Mouse (Mus musculus) erythroblast, adult 5-6 weeks (primary cell): Measurements from ENCODE around the gene Fstl3. TPM values are rescaled to one million over a fixed set of nuclear protein-coding genes. Genes with fewer than 3 reads are reported as not detected.
"Not testable (repeated sequence)": the region's sequence is repeated elsewhere in the genome, so short reads cannot be mapped to it uniquely, and the experiment has no call there.

Experiments
- ATAC-seq: replicated peaks from 2 replicates; pipeline ENCODE4 v1.8.0; 2016; ENCODE audit warnings: moderate number of reproducible peaks, mild to moderate bottlenecking, moderate TSS enrichment, inconsistent platforms; ENCODE audit not compliant: poor library complexity, low FRiP score, severe bottlenecking
- total RNA-seq, 2 experiments: library from RNA; stranded (forward) in 1 of 2; stranded (reverse) in 1 of 2; fragments of 150-400 nt in 1 of 2; fragments of 200-764, 138-1000 nt in 1 of 2; gene quantifications; 2 replicates each; pipeline versions ENCODE4 v1.2.3 to v1.2.4; 2015 to 2017; ENCODE audit warnings: low replicate concordance in 2 of 2

The Fstl3 gene
- total RNA-seq, 2 experiments from 2014 or later, result 5.8 TPM; not detected in 1

DNA sequence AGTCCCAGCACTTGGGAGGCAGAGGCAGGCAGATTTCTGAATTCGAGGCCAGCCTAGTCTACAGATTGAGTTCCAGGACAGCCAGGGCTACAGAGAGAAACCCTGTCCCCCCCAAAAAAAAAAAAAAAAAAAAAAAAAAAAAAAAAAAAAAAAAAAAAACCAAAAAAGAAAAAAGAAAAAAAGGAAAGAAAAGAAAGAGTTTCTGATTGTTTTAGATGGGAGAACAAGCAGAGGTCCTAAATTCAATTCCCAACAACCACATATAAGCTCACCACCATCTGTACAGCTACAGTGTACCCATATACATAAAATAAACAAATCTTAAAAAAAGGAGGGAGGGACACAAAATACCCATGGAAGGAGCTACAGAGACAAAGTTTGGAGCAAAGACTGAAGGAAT is 17.4 kb upstream of the Fstl3 start:
- ATAC-seq, result not testable (repeated sequence)

DNA sequence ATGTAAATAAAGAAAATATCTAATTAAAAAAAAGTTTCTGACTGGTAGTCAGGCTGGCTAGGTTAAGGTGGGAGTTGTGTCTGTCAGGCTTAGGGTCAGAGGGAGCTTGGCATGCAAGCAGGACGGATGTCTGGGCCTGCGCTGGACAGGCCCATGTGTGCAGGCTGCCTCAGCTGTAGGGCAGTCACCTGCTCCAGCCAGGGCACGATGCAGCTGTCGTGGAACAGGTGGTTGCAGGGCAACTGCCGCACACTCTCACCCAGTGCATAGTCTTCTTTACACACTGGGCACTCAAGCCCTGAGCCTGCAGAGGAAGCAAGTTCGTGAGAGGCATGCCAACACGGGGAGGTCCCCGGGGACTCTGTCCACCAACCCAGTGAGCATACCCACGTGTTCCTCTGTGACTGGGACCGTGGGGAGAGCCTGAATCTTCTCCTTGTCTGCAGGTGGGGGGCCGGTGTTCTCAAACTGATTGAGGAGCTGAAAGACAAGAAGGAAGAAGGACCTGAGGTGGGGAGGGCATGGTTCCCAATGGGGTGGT is 16.4 kb upstream of the Fstl3 start:
- no peak for ATAC-seq

DNA sequence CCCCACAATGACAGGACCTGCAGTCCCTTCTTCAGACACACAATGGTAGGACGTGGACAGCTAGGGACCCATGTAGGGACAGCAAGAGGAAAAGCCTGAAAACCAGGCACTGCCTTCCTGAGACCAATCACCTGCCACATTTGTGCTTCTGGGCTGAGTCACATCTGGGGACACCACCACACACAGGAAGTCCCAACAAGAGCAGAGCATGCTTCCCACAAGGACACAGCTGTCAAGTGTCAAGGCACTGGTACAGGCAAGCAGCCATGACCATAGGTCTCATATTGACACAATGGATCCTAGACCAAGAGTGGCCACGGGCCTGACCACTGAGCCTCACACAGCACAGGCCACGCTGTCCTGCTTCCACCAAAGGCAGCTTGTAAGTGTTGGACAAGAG is 14.2 kb upstream of the Fstl3 start:
- no peak for ATAC-seq

DNA sequence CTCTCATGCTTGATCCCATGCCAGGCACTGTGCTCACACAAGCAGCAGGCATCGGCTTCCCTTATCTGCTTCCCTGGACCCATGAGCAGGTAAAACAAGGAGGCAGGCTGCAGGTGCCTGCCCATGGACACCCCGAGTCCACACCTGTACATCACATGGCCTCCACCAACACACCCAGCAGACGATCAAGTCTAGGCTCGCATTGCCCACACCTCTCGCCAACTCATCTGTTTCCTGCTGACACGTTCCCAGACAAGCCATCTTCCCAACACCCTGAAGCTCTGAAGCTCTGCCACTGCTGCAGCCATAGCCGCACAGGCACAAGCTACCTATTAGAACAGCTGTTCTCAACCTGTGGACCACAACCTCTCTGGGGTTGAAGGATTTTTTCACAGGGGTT is 12.8 kb upstream of the Fstl3 start:
- no peak for ATAC-seq

DNA sequence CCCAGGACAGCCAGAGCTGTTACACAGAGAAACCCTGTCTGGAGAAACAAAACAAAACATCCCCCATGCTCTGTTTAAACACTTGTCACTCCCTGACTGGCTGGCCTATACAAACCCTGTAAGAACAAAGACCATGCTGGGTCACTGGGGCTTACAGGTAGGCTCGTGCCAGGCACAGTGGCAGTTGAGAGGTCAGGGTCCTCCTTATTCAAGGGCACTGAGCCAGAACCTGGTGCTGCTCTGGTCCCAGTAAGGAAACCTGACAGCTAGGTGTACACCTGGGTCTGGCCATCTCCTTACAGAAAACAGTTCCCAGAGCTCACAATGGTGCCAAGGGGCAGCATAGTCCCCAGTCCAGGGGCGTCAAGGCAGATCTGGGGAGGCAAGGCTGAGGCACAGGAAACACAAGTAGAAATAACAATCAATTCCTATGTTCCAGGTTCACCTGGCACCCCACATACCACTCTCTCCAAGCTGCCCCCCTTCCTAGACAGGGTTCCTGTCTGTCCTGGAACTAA is 11.8 kb upstream of the Fstl3 start:
- ATAC-seq, result no peak

DNA sequence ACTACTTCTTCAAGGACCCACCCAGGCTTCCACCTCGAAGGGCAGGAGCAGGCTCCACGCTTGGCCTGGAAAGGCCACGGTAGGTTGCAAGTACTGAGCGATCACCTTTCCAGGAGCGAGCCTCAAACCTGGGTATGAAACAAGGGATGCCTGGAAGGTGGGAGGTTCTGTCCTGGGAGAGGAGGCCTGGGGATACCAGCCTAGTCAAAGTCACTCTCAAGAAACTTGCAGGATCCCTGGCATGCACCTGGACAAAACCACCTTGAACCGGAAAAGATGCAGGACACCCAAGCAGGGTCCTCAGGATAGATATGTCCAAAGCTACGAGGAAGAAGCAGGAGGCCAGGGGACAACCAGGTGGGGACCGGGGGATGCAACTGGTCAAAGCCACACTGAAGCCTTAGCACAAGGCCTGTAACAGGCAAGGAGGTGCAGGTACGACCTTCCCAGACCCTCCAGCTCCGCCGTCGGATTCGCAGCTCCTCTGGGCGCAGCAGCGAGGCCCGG is 11.0 kb upstream of the Fstl3 start:
- no peak for ATAC-seq

DNA sequence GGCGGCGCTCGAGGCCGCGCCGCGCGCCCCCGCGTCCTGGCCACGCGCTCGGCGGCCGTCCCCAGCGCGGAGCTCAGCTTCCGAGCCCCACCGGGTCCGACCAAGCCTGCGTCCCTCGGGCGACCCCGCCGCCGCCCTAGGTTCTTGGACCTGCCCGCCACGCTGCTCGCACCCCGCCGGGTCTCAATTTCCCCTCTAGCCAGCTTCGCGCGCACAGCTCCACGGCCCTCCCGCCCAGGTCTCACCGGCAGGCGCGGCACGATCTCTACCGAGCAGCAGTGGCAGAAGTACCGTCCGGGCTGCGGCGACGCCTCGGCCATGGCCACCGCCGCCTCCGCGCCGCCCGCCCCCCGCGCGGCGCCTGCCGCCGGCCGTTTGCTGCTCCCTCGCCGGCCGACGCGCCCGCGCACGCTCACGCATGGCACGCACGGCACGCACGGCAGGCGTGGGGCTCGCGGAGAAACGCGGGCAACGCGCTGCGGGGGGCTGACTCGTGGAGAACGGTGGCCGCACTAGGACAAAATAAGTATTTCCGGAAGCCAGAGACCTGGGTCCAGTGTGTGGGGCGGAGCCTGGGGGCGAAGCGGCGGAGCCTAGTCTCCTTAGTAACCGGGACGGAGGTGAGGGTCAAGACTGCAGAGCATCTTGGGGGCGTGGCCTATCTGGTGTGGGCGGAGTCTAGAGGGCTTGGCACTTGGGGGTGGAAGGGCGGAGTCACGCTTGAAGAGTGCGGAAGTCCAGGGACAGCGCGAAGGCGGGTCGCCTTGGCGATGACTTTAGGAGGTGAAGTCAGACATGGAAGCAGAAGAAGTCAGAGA is 10.4 kb upstream of the Fstl3 start, which contains the start of gene Rnf126:
Gene Rnf126 (minus strand): TSS at position 445 of the 818 bp plus-strand sequence.
- ATAC-seq, result peak; percentile 87

DNA sequence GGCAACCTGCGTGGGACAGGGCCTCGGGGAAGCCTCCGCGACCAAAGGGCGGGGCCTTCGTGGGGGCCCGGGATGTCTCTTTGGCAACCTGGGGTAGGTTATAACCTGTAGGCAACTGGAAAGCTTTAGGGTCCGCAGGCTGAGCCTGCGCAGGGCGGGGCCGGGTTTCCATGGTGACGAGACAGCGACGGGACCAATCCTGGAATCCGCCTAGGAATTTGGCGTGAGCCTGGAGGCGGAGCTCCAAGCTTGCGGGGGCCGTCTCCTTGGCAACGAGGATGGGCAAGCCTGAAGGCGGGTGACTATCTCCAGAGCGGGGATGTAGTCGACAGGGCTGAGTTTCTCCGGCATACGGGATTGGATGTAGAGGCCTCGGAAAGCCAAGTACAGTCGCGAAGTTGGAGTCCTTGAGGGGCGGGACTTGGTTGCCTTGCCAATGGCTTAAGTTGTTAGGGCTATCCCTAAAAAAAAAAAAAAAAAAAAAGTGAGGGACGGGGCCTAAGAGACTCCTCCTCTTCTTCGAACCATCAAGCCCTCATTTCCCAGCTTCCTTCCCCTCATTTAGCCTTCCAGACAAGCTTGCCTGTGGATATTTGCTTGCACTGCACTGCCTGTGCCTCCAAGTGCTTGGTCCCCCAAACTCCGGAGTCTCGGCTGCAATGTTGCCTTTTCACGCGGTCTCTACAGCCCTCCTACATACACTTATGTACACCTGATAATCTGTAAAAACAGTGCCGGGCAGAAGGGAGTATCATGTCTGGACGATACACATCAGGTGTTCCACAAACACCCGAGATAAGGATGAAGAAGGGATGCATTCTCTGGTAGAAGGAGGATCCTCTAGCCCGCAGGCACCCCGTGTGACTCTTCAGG is 9.5 kb upstream of the Fstl3 start:
- peak; percentile 54 for ATAC-seq

DNA sequence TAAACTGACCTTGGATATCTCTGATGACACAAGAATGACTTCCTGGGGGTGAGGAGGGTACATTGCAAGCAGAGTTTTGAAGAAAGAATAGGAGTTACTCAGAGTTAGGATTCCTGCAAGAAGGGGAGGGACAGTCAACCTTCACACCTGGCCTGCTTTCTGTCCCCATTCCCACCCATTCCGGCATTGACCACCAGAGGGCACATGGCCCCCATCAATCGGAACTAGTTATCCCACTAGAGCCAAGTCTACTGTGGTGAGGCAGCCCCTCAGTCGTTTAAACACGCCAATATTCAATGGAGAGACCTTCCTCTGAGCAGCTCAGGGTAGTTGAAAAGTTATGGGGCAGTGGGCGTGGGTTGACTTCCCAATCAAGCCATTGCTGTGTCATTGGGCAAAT is 8.7 kb upstream of the Fstl3 start:
- ATAC-seq, result peak; percentile 41

DNA sequence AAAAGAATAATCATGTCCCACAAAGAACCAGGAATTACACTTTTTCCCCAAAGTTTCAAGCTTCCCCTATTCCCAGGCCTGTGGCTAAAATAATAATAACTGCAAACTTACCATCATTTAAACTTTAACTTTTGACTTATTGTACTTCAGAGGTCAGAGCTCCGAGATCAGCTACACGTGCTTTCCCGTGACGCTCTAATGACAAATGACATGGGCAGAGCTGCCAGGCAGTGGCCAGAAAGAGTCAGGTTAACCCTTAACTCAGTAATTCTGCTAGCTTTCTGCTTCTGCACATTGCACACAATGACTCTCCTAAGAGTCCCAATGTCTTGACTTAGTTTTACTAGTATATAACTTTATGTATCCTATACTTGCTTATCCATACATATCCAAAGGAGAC is 7.7 kb upstream of the Fstl3 start:
- ATAC-seq, result no peak

DNA sequence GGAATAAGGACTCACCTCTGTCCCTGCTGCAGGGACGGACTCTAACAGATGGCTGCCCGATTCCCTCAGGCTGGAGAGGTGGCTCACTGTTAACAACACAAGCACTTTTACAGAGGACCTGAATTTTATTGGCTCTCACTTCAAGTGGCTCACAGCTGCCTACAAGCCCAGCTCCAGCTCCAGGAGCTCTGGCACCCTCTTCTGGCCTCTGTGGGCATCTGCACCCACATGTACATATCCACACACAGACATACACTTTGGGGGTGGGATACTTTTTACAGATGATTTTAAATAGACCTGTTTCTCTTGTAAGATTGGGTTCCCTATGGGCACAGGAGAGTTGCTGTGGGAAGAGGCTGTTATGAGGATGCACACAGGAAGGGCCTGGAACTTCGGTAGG is 4.8 kb upstream of the Fstl3 start:
- ATAC-seq, result no peak

DNA sequence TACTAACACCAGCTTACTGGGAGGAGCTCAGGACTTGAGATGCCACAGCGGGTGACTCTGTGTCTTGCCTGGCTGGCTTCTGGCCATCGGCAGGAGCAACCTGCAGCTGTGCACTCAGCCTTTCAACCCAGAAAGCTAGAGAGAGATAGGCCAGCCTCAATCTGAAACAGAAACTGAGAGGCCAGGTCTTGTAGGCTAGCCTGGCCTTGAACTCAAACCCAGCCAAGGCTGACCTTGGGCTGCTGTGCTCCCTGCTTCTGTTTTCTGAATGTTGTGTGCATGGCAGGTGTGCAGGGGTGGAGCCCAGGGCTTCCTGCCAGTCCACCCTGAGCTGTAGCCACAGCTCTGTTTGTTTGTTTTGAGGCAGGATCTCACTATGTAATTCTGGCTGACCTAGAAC is 3.9 kb upstream of the Fstl3 start:
- no peak for ATAC-seq

DNA sequence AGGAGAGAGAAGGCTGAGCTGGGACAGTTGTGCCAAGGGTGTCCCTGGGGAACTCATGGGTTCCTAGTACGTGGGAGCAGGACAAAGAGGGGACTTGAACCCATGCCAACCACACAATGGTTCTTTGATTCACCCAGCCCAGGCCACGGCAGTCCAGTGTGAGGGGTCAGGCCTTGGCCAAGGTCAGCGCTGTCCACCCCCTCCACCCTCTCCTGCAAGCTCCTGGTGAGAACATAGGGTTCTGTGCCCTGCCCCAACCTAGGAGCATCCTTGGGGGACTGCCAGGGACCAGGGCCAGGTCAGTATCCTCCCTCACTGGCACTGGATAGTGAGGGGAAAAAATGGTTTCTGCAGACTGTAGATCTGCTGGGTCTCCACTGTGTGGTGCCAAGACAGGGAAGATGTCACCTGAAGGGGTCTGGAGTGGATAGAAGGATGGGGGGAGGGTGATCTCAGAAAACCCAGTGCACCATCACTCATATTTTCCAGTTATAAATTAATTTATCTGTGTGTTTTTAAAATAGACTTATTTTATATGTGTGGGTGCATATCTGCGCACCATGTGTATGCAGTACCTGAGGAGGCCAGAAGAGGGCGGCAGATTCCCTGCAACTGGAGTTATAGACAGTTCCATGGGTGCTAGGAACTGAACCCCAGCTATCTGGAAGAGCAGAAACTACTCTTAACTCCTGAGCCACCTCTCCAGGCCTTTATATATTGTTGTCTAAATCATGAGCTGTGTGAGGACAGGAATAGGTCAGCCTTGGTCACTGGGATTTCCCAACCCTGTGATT is 2.4 kb upstream of the Fstl3 start:
- no peak for ATAC-seq

DNA sequence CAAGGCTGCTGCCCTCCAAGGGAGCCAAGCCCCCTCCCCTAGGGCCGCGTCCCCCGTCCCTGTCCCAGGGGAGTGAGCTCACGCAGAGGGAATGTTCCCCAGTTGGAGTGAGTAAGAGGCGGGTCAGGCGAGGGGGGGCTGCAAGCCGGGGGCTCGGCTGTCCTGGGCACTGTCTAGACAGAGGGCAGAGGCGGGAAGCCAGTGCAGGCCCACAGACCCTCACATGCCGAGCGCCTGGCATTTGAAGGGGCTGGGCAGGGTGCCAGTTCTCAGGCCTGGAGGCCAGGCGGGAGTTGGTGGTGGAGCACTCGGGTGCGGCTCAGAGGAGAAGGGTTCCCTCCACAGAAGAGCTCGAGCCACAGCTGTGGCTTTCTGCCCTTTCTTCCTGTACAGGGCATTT is 934 bp downstream of the Fstl3 start:
- ATAC-seq, result no peak

DNA sequence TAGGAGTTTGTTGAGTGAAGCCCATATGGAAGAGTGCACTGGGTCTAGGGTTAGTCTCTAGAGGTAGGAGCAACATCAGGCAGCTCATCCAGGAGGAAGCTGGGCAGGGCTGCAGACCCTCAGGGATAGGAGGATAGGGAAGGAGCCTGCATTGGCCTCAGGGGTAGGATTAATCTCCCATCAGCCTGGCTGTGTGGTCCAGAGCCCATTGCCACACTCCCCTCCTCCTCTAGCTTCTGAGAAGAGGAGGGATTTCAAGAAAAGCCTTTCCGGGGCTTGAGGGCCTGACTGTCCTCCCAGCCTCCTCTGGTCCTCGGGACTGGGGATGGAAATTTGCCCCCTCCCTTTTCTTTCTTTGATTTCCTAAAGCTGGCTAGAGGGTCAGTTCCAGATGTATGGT is 2.1 kb downstream of the Fstl3 start:
- no peak for ATAC-seq

DNA sequence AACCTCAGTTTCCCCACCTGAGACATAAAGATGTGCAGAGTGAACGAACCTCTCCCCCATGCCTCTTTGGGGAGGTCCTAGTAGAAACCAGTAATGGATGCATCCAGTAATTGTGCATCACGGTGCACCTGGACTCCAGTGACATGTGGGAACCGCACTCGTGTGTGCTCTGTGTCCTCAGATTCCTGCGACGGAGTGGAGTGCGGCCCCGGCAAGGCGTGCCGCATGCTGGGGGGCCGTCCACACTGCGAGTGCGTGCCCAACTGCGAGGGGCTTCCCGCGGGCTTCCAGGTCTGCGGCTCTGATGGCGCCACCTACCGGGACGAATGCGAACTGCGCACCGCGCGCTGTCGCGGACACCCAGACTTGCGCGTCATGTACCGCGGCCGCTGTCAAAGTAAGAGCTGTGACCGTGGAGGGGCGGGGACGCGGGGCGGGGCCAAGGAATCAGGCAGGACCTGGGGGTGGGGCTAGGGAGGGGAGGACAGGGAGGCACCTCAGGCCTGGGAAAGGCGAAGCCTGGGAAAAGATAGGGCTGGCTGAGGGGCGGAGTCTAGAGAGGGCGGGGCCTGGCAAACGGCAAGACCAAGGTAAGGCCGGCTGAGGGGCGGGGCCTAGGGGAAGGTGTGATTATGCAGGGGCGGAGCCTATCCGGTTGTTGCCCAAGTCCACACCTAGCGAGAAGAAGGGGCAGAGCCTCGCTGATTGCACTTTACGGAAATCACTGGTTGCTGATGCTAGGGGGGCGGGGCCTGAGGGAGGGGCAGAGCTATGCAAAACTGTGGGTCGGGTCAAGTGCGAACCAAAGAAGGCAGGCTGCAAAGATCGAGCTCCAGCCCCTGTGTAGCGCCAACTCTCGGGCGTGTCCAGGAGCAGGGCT is 3.0 kb downstream of the Fstl3 start:
- ATAC-seq, result peak; percentile 74

DNA sequence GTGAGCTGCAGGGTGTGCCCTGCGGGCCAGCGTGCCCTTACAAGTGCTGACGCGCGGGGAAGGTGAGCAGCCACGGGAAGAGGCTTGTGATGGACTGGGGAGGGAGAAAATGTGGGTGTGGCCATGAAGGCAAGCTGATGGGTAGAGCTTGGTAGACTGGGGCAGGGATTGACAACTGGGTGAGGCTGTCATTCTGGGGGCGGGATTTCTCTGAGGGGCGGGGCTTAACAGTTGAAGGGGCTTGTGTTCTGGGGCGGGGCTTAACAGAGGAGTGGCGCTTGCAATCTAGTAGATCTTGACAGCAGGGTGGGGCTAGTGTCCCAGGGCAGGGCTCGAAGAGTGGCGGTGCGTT is 3.6 kb downstream of the Fstl3 start:
- peak; percentile 48; the same call in 1 of the 2 replicates for ATAC-seq

DNA sequence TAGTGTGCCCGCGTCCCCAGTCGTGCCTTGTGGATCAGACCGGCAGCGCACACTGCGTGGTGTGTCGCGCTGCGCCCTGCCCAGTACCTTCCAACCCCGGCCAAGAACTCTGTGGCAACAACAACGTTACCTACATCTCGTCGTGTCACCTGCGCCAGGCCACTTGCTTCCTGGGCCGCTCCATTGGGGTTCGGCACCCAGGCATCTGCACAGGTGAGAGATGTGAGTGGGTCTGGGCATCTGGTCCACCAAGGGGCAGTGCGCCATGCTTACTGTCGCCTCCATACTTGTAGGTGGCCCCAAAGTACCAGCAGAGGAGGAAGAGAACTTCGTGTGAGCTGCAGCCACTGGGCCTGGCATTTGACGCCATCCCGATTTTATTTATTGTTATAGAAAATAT is 4.1 kb downstream of the Fstl3 start:
- ATAC-seq, result no peak

DNA sequence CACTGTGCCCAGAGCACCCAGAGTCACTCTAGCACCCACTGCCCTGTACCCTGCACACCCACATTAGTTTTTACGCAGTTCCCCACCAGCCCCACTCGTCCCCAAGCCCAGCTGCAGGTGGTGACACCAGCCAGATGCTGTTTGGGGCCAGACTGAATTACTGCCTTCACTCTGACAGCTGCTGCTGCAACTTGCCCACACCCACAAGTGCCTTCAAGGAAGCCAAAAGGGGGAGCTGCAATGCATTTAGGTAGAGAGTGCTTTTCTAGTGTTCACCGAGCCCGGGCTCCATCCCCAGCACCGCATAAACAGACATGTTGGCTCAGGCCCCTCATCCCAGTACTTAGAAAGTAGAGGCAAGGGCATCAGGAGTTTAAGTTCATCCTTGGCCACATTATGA is 4.9 kb downstream of the Fstl3 start:
- ATAC-seq, result no peak
